Mouse (Mus musculus) right cerebral cortex, postnatal 25 days (tissue): ENCODE measurements around the gene Tbc1d22a.

Experiments
- DNase-seq: peaks from one replicate; pipeline ENCODE4 v3.0.0; 2022

Gene Tbc1d22a

GRCm38 (mm10) chr15:86285296-86285695 is 71.0 kb downstream of the Tbc1d22a start:
- DNase-seq = no peak

GRCm38 (mm10) chr15:86290074-86290473 is 75.8 kb downstream of the Tbc1d22a start:
- peak; percentile 25 for DNase-seq

GRCm38 (mm10) chr15:86292288-86292687 is 78.0 kb downstream of the Tbc1d22a start:
- DNase-seq = no peak

- no peak for DNase-seq
These were observed 80.2 kb downstream of the Tbc1d22a start for GRCm38 (mm10) chr15:86294426-86294825.

- no peak for DNase-seq
These were observed 81.5 kb downstream of the Tbc1d22a start for GRCm38 (mm10) chr15:86295722-86296288.

- DNase-seq = no peak
These were observed 83.0 kb downstream of the Tbc1d22a start for GRCm38 (mm10) chr15:86297281-86297680.

- DNase-seq = no peak
These were observed 89.6 kb downstream of the Tbc1d22a start for GRCm38 (mm10) chr15:86303876-86304275.

GRCm38 (mm10) chr15:86304861-86305260 is 90.6 kb downstream of the Tbc1d22a start:
- DNase-seq = no peak

GRCm38 (mm10) chr15:86305290-86305689 is 91.0 kb downstream of the Tbc1d22a start:
- DNase-seq = no peak

- peak; percentile 65 for DNase-seq
These were observed 95.1 kb downstream of the Tbc1d22a start for GRCm38 (mm10) chr15:86309213-86309829.

GRCm38 (mm10) chr15:86320803-86321510 is 106.7 kb downstream of the Tbc1d22a start:
- no peak for DNase-seq

- DNase-seq = no peak
These were observed 112.1 kb downstream of the Tbc1d22a start for GRCm38 (mm10) chr15:86326341-86326740.

GRCm38 (mm10) chr15:86329911-86330310 is 115.7 kb downstream of the Tbc1d22a start:
- DNase-seq = no peak

- DNase-seq = no peak
These were observed 116.2 kb downstream of the Tbc1d22a start for GRCm38 (mm10) chr15:86330454-86330853.

- no peak for DNase-seq
These were observed 117.4 kb downstream of the Tbc1d22a start for GRCm38 (mm10) chr15:86331501-86332245.

GRCm38 (mm10) chr15:86333176-86333575 is 118.9 kb downstream of the Tbc1d22a start:
- DNase-seq = no peak

- no peak for DNase-seq
These were observed 119.3 kb downstream of the Tbc1d22a start for GRCm38 (mm10) chr15:86333606-86334005.

GRCm38 (mm10) chr15:86334276-86334675 is 120.0 kb downstream of the Tbc1d22a start:
- DNase-seq = no peak

GRCm38 (mm10) chr15:86334745-86335144 is 120.5 kb downstream of the Tbc1d22a start:
- peak; percentile 10 for DNase-seq

- no peak for DNase-seq
These were observed 121.5 kb downstream of the Tbc1d22a start for GRCm38 (mm10) chr15:86335781-86336180.

GRCm38 (mm10) chr15:86337726-86338125 is 123.5 kb downstream of the Tbc1d22a start:
- DNase-seq = no peak

GRCm38 (mm10) chr15:86339736-86340135 is 125.5 kb downstream of the Tbc1d22a start:
- no peak for DNase-seq

GRCm38 (mm10) chr15:86340766-86341165 is 126.5 kb downstream of the Tbc1d22a start:
- DNase-seq = no peak
